Mouse (Mus musculus) cerebellum, postnatal 14 days (tissue): ENCODE data around the gene Gbx2.

Experiments used
- DNase-seq, 2 experiments: peaks; one replicate each; pipeline ENCODE4 v3.0.0; 2021; ENCODE audit warnings: mixed read lengths in 2 of 2

Gbx2 gene

DNA sequence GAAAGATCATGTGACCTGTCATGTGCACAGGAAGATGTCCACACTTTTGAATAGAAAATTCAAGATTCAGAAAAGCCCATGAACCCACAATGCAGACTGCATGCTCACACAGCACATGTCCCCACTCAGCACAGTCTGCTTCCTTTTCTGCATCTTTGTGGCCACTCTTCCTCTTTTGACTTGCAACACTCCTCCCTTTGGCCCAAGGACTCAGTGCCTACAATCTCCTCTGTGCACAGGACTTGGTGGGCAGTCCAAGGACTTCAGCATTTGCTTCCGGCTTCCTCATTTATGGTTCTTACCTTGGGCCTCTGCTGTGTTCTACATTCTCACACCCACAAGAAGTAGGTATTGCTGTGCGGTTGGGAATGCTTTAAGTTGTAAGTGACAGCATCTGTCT lies 28.7 kb downstream of the Gbx2 start:
- DNase-seq: no peak

GRCm38 (mm10) chr1:89901381-89901780 lies 29.6 kb downstream of the Gbx2 start:
- no peak for DNase-seq

DNA sequence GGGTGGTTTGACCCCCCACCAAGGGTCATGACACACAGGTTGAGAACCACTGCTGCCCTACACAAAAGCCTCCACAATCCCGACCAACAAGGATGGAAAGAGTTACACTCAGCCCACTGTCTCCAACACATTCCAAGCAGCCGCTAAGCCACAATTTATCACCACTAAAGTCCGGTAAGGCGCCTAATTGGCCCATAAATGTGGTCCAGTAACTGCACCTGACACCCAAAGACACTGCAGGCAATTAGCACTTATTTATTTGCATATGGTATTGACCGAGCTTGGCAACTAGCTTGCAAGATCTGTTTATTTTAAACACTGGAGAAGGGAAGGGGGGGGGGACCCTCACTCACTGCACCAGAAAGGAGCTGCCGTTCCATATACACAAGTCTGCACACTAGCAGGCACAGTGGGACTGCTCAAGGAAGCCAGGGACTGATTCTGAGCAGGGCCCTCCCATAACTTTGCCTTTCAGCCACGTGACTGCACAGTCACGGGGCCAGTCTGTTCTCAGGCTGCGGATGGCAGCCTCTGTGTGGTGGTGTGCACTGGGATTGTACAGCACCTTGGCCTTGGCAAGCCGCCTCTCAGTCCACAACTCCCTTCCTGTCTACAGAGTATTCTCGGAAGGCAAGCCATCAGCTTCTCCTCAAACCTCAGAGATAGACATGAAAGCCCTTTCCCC lies 31.1 kb downstream of the Gbx2 start:
- no peak for DNase-seq

DNA sequence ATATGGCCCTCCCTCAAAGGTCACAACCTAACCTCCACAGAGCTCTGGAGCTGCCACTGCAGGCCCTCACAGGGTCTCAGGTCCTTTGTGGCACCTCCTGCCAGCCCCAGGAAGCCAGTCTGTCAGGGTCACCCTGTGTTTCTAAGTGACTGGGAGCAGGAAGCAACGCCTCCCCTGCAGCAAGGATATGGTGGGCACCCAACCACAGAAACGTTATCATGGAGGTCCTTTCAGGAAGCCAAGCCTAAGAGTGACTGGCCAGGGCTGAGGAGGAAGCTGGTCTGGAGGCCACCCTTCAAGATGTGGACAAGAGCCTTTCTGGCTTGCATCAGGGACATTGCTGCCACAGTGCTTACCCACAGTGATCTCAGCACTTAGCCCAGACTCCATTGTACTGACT lies 31.9 kb downstream of the Gbx2 start:
- DNase-seq: no peak

- no peak for DNase-seq
Observed at GRCm38 (mm10) chr1:89895801-89896200, 35.2 kb downstream of the Gbx2 start.

- no peak for DNase-seq
Observed at GRCm38 (mm10) chr1:89892281-89892680, 38.7 kb downstream of the Gbx2 start.

DNA sequence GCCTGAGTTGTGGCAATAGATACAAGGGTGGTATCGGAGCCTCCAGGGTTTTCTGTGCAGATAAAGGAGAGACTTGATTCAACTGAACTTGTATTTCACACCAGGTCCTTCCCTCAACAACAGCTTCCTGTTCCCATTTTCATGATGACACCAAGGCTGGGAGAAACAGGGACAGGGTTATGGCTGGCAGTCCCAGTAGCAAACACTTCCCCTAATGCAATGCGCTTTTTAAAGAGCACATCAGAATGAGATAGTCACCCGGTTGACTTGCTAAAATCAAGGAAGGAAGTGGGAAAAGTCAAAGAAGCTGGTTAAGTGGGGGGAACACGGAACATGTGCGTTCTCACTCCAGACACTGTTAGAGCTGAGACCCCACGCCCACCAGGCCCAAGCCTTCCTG lies 39.6 kb downstream of the Gbx2 start:
- DNase-seq: no peak

DNA sequence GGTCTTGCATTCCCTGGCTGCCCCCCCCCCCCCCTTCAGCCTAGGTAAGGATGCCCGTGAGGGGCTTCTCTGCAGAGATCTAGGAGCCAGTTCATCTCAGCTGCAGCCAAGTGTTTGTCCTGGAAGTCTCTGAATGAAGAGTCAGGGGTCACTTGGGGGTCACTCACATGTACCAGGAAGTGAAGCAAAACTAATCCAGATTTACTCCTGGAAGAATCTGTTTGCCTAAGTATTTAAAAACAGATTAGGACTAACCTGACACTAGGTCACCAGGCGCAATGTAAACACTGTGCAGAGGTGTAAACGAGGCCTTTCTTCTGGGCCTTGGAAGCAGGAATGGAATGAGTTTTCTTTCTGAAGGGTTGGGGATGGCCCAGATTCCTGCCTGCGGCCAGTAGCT lies 45.3 kb downstream of the Gbx2 start:
- DNase-seq: no peak

GRCm38 (mm10) chr1:89884335-89884734 lies 46.6 kb downstream of the Gbx2 start:
- no peak for DNase-seq

DNA sequence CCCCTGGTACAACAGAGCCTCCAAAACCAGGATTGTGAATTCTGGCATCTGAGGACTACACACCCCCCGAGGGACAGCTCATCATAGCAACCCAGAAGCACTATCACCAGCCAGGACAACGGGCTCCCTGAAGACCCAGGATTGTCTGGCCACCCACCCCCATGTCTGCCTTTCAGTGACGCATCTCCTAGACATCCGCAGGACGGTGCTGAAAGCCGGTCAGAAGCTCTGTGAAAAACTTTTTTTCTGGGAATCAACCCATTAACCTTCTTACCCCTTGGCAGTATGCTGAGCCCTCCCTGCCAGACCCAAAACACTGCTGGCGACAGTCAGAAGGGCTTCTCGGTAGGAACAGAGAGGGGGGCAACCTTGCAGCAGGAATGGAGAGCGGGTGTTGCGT lies 50.1 kb downstream of the Gbx2 start:
- DNase-seq: no peak

DNA sequence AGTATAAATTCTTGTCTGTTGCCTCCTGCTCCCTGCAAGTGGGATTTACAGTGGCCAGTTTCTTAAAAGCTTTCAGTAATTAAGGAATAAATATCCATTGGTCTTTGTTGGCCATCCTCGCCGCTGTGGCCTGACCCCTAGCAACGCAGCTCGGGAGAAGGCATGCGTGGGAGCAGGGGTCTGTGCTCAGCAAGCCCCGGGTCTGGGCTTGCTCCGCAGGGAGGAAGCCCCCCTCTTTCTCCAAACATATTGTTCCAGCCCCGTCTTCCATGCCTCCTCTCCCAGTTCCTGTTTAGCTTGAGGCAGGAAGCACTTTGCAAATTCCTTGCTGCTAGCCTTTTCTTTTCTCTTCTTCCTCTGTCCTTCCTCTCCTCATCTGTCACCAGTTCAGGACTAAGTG lies 50.8 kb downstream of the Gbx2 start:
- no peak for DNase-seq

GRCm38 (mm10) chr1:89878496-89878895 lies 52.5 kb downstream of the Gbx2 start:
- DNase-seq: peak; percentile 49 to 59
